Mouse (Mus musculus): ENCODE data around the gene Syn3. TPM values are rescaled to one million over a fixed set of nuclear protein-coding genes. Genes with fewer than 3 reads are reported as not detected.

Gene Syn3
- total RNA-seq, 1 experiment = 1.5 TPM

GRCm38 (mm10) chr10:86065661-86066060 lies 433.0 kb downstream of the Syn3 start:
- TF ChIP-seq HCFC1 (IDR thresholded peaks at IDR 0.05; ENCODE audit: borderline replicate concordance, insufficient read depth, low read length) (no peak), CHD2 (IDR thresholded peaks at IDR 0.05; ENCODE audit: low read depth, low read length) (no peak), ZC3H11A (IDR thresholded peaks at IDR 0.05; ENCODE audit: borderline replicate concordance, low read depth, low read length) (no peak), ZNF384 (IDR thresholded peaks at IDR 0.05; ENCODE audit: low read depth, low read length) (no peak), MAFK (IDR thresholded peaks at IDR 0.05; ENCODE audit: insufficient read depth, low read depth, low read length) (no peak)
- no peak for DNase-seq (ENCODE audit: low read depth, low spot score)
- no peaks in the 10 kb centered on the region for H3K9me3 ChIP-seq (ENCODE audit: control insufficient read depth, insufficient read depth, low read depth, low read length)
- H3K9ac ChIP-seq (ENCODE audit: insufficient read depth, low read depth, low read length, poor library complexity, severe bottlenecking) = no peak overlapping the region
- no peaks in the 10 kb centered on the region for H3K4me1 ChIP-seq (ENCODE audit: control insufficient read depth in 2 of 2, insufficient read depth in 2 of 2, low read length in 2 of 2, poor library complexity in 1 of 2)
- in situ Hi-C loops (cut with MboI; ENCODE audit: low sequenced_read_pairs in 2 of 2, unreplicated experiment in 2 of 2) = loop anchor here (10.0 kb wide), 1 partner anchor 399 kb away; no protein-coding TSS in a partner anchor
- H3K27ac ChIP-seq (ENCODE audit: insufficient read depth, low read depth, low read length, poor library complexity, severe bottlenecking) = no peak overlapping the region
- H3K4me3 ChIP-seq (ENCODE audit: insufficient read depth in 1 of 2, low read depth in 1 of 2, low read length in 2 of 2, poor library complexity in 1 of 2, severe bottlenecking in 1 of 2) = no peak overlapping the region
- no peaks in the 10 kb centered on the region for H3K36me3 ChIP-seq (ENCODE audit: control insufficient read depth, insufficient read depth, low read length, poor library complexity, severe bottlenecking)

GRCm38 (mm10) chr10:86064937-86065336 lies 433.8 kb downstream of the Syn3 start:
- peak; percentile 28 for DNase-seq (ENCODE audit: low read depth, low spot score)
- no peaks in the 10 kb centered on the region for H3K36me3 ChIP-seq (ENCODE audit: control insufficient read depth, insufficient read depth, low read length, poor library complexity, severe bottlenecking)
- TF ChIP-seq HCFC1 (IDR thresholded peaks at IDR 0.05; ENCODE audit: borderline replicate concordance, insufficient read depth, low read length) (no peak), ZC3H11A (IDR thresholded peaks at IDR 0.05; ENCODE audit: borderline replicate concordance, low read depth, low read length) (peak; percentile 93)
- H3K9me3 ChIP-seq (ENCODE audit: control insufficient read depth, insufficient read depth, low read depth, low read length) = no peaks in the 10 kb centered on the region
- no peak overlapping the region for H3K4me3 ChIP-seq (ENCODE audit: insufficient read depth in 1 of 2, low read depth in 1 of 2, low read length in 2 of 2, poor library complexity in 1 of 2, severe bottlenecking in 1 of 2)
- in situ Hi-C loops (cut with MboI; ENCODE audit: low sequenced_read_pairs in 2 of 2, unreplicated experiment in 2 of 2) = loop anchor here (10.0 kb wide), 1 partner anchor 400 kb away; no protein-coding TSS in a partner anchor
- no peak overlapping the region for H3K9ac ChIP-seq (ENCODE audit: insufficient read depth, low read depth, low read length, poor library complexity, severe bottlenecking)
- H3K27ac ChIP-seq (ENCODE audit: insufficient read depth, low read depth, low read length, poor library complexity, severe bottlenecking) = no peak overlapping the region
- no peaks in the 10 kb centered on the region for H3K4me1 ChIP-seq (ENCODE audit: control insufficient read depth in 2 of 2, insufficient read depth in 2 of 2, low read length in 2 of 2, poor library complexity in 1 of 2)

DNA sequence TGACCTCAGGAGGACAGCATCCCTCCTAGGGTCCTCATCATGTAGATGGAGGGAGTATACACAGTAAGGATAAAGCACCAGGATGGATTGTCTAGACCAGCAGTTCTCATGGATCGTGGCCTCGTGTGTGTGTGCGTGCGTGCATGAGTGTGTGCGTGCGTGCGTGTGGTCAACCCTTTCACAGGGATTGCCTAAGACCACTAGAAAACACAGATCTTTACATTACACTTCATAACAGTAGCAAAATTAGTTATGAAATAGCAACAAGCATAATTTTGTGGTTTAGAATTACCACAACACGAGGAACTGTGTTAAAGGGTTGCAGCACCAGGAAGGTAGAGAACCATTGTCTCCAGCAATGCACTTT lies 435.7 kb downstream of the Syn3 start:
- no peak overlapping the region for H3K9ac ChIP-seq (ENCODE audit: insufficient read depth, low read depth, low read length, poor library complexity, severe bottlenecking)
- in situ Hi-C loops (cut with MboI; ENCODE audit: low sequenced_read_pairs in 2 of 2, unreplicated experiment in 2 of 2) = loop anchor here (10.0 kb wide), 1 partner anchor 402 kb away; no protein-coding TSS in a partner anchor
- H3K9me3 ChIP-seq (ENCODE audit: control insufficient read depth, insufficient read depth, low read depth, low read length) = no peaks in the 10 kb centered on the region
- no peak overlapping the region for H3K4me3 ChIP-seq (ENCODE audit: insufficient read depth in 1 of 2, low read depth in 1 of 2, low read length in 2 of 2, poor library complexity in 1 of 2, severe bottlenecking in 1 of 2)
- H3K36me3 ChIP-seq (ENCODE audit: control insufficient read depth, insufficient read depth, low read length, poor library complexity, severe bottlenecking) = no peaks in the 10 kb centered on the region
- H3K4me1 ChIP-seq (ENCODE audit: control insufficient read depth in 2 of 2, insufficient read depth in 2 of 2, low read length in 2 of 2, poor library complexity in 1 of 2) = no peaks in the 10 kb centered on the region
- TF ChIP-seq CHD2 (IDR thresholded peaks at IDR 0.05; ENCODE audit: low read depth, low read length) (no peak), ZNF384 (IDR thresholded peaks at IDR 0.05; ENCODE audit: low read depth, low read length) (no peak), HCFC1 (IDR thresholded peaks at IDR 0.05; ENCODE audit: borderline replicate concordance, insufficient read depth, low read length) (no peak), ZC3H11A (IDR thresholded peaks at IDR 0.05; ENCODE audit: borderline replicate concordance, low read depth, low read length) (no peak), MAFK (IDR thresholded peaks at IDR 0.05; ENCODE audit: insufficient read depth, low read depth, low read length) (no peak)
- DNase-seq (ENCODE audit: low read depth, low spot score) = no peak
- H3K27ac ChIP-seq (ENCODE audit: insufficient read depth, low read depth, low read length, poor library complexity, severe bottlenecking) = no peak overlapping the region

DNA sequence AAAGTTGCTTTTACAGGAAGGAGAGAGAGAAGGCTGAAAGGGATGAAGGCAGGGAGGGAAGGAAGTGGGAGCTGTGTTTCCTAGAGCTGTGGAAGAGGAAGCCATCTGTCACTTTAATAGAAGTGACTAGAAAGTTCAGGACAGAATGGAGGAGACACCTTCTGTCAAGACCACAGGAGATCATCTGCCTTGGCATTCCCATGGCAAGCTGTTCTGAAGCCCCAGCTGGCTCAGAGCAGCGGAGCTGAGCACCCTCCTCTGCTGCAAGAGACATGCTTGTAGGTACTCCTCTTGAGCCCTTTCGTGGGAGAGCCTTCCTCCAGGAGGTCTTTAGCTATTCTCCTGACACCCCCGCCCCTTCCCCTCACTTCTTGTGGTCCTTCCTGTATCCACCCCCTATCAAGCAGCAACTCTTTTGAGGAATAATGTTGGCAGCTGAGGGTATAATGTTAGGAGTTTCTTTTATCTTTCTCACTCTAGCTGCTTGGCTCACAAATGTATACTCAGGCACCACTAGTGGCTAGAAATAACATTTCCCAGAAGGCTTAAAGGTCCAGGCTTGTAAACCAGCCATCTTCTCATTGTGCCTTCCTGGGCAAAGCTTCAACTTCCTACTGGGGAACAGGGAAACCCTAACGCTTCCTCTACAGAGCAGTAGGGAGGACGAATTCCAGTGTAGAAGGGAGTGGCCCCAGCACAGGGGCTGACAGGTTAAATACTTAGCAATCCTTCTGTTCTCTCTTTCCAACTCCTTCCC lies 436.3 kb downstream of the Syn3 start:
- Histone ChIP-seq H3K9ac (ENCODE audit: insufficient read depth, low read depth, low read length, poor library complexity, severe bottlenecking) (no peak overlapping the region), H3K36me3 (ENCODE audit: control insufficient read depth, insufficient read depth, low read length, poor library complexity, severe bottlenecking) (no peaks in the 10 kb centered on the region), H3K9me3 (ENCODE audit: control insufficient read depth, insufficient read depth, low read depth, low read length) (no peaks in the 10 kb centered on the region), H3K4me1 (ENCODE audit: control insufficient read depth in 2 of 2, insufficient read depth in 2 of 2, low read length in 2 of 2, poor library complexity in 1 of 2) (no peaks in the 10 kb centered on the region), H3K27ac (ENCODE audit: insufficient read depth, low read depth, low read length, poor library complexity, severe bottlenecking) (no peak overlapping the region), H3K4me3 (ENCODE audit: insufficient read depth in 1 of 2, low read depth in 1 of 2, low read length in 2 of 2, poor library complexity in 1 of 2, severe bottlenecking in 1 of 2) (no peak overlapping the region)
- in situ Hi-C loops (cut with MboI; ENCODE audit: low sequenced_read_pairs in 2 of 2, unreplicated experiment in 2 of 2) = loop anchor here (10.0 kb wide), 1 partner anchor 402 kb away; no protein-coding TSS in a partner anchor
- no peak for DNase-seq (ENCODE audit: low read depth, low spot score)
- TF ChIP-seq MAFK (IDR thresholded peaks at IDR 0.05; ENCODE audit: insufficient read depth, low read depth, low read length) (no peak), CHD2 (IDR thresholded peaks at IDR 0.05; ENCODE audit: low read depth, low read length) (no peak), ZC3H11A (IDR thresholded peaks at IDR 0.05; ENCODE audit: borderline replicate concordance, low read depth, low read length) (no peak), HCFC1 (IDR thresholded peaks at IDR 0.05; ENCODE audit: borderline replicate concordance, insufficient read depth, low read length) (no peak), ZNF384 (IDR thresholded peaks at IDR 0.05; ENCODE audit: low read depth, low read length) (no peak)
